13 mouse cellular contexts compared by ENCODE assay signal in genomic region chr12:112626455-112626854, GRCm38 (mm10).
"Had no signal": no experiment of that assay in that cellular context is flagged by ENCODE, and none has a peak within 500 bp of the region (broad histone marks: within the 10 kb centered on the region; RNA-seq: fewer than 3 reads in every experiment).

No protein-coding gene starts in this region.

- H3K4me2 ChIP-seq: liver, embryonic 13.5 days; midbrain, embryonic 12.5 days; neural tube, embryonic 13.5 days; stomach, embryonic 15.5 days had no signal

- H3K27ac ChIP-seq: layer of hippocampus, adult 2 months; liver, embryonic 13.5 days; midbrain, embryonic 12.5 days; neural tube, embryonic 13.5 days; stomach, embryonic 15.5 days had no signal

- H3K36me3 ChIP-seq: liver, embryonic 13.5 days; midbrain, embryonic 12.5 days; neural tube, embryonic 13.5 days; stomach, embryonic 15.5 days had no signal

- DNase-seq: kidney, adult 18-20 months; kidney, postnatal 10 days; kidney, postnatal 4 days; liver, embryonic 13.5 days; lung, adult 2 months; lung, postnatal 10 days; right cerebral cortex, postnatal 4 days; thymus, adult 2 months had no signal

- H3K9me3 ChIP-seq: liver, embryonic 13.5 days; midbrain, embryonic 12.5 days; neural tube, embryonic 13.5 days; stomach, embryonic 15.5 days had no signal

- H3K4me3 ChIP-seq: layer of hippocampus, adult 2 months; liver, embryonic 13.5 days; midbrain, embryonic 12.5 days; neural tube, embryonic 13.5 days; stomach, embryonic 15.5 days had no signal

- H3K9ac ChIP-seq: liver, embryonic 13.5 days; midbrain, embryonic 12.5 days; neural tube, embryonic 13.5 days; stomach, embryonic 15.5 days had no signal

- ATAC-seq: midbrain, embryonic 16.5 days had no signal

- H3K27me3 ChIP-seq: stomach, embryonic 15.5 days had no signal
